In the genomic region with DNA sequence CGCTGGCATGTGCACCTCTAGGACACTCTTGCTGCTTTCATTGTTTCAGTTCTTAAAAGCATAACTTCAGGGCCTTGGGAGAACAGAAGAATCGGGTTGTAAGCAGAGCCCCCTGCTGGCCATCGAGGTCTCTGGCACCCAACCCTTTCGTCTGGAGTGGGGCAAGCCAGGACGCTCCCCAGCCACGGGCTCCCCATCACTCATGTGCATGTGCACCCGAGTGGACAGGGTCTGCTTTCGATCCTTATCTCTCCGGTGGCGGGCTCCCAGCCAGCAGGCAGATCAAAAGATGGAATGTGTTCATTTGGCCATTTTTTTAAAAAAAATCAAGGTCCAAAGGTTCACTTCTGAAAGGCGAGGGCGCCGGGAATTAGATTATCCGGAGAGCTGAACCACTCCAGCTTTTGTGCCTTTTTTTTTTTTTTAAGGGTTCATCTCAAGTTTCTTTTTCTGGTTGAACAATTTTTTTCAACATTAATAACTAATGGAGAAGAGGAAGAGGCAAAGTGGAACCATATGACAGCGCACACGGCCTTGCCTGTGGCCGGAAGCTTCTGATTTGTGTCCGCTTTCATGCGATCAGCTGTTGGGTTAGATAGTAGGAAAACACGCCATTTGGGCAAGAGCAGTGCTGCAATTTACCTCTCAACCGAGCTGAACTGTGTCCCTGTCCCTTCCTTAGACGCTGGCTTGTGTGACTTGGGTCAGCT, we compare ENCODE assay signal across 8 mouse cellular contexts. TPM values are rescaled to one million over a fixed set of nuclear protein-coding genes. Genes with fewer than 3 reads are reported as not detected.
DNase-seq lines count a peak whose midpoint lies in the region; ATAC-seq and TF ChIP-seq lines count a peak whose summit lies in the region.

No protein-coding gene starts in this region.

- no peaks in the 10 kb centered on the region for H3K9me3 ChIP-seq in liver, embryonic 12.5 days (replicated peaks)
- no peaks in the 10 kb centered on the region for H3K9me3 ChIP-seq in limb, embryonic 10.5 days (replicated peaks)
- H3K9me3 ChIP-seq in midbrain, embryonic 15.5 days, result no peaks in the 10 kb centered on the region

- H3K4me3 ChIP-seq in liver, embryonic 12.5 days, result no peak overlapping the region
- H3K4me3 ChIP-seq in limb, embryonic 10.5 days, result no peak overlapping the region
- no peak overlapping the region for H3K4me3 ChIP-seq in midbrain, embryonic 15.5 days
- no peak overlapping the region for H3K4me3 ChIP-seq in spleen, adult 2 months (ENCODE audit: extremely low read depth, insufficient read depth, insufficient read length)

- peak; percentile 68 for DNase-seq in liver
- DNase-seq in embryo, embryonic 11.5 days (ENCODE audit: low read depth, low spot score), result peak; percentile 69
- peak; percentile 82 for DNase-seq in kidney, adult 11 months
- DNase-seq in limb, embryonic 10.5 days (ENCODE audit: low spot score), result peak; percentile 89
- DNase-seq in spleen, adult 2 months (ENCODE audit: low read depth in 1 of 2, low spot score in 2 of 2), result peak; percentile 39 to 71

- no peak for TF ChIP-seq POLR2A in spleen, adult 2 months (IDR thresholded peaks at IDR 0.05; ENCODE audit: low read depth, low read length)

- peaks cover 32% of the 10 kb centered on the region for H3K4me1 ChIP-seq in liver, embryonic 12.5 days
- H3K4me1 ChIP-seq in limb, embryonic 10.5 days, result peaks cover 96% of the 10 kb centered on the region
- H3K4me1 ChIP-seq in midbrain, embryonic 15.5 days, result peaks cover 29% of the 10 kb centered on the region
- peaks cover 3% of the 10 kb centered on the region; the same call in 1 of the 2 replicates for H3K4me1 ChIP-seq in spleen, adult 2 months (ENCODE audit: control insufficient read depth, insufficient read depth, insufficient read length)

- TF ChIP-seq CTCF in spleen, adult 2 months (IDR thresholded peaks at IDR 0.05; ENCODE audit: extremely low read depth, insufficient read depth, insufficient read length, insufficient replicate concordance), result peak; percentile 81; the same call in 1 of the 2 replicates

- H3K27me3 ChIP-seq in liver, embryonic 12.5 days (replicated peaks), result no peaks in the 10 kb centered on the region
- H3K27me3 ChIP-seq in limb, embryonic 10.5 days (ENCODE audit: low read depth, poor library complexity, severe bottlenecking), result no peaks in the 10 kb centered on the region
- H3K27me3 ChIP-seq in midbrain, embryonic 15.5 days (replicated peaks), result no peaks in the 10 kb centered on the region
- no peaks in the 10 kb centered on the region for H3K27me3 ChIP-seq in spleen, adult 2 months (ENCODE audit: control insufficient read depth, insufficient read depth, low read length)

- ATAC-seq in liver, embryonic 12.5 days, result no peak; the same call in 1 of the 2 replicates
- ATAC-seq in granulocyte monocyte progenitor cell, adult 5-6 weeks (replicated peaks; ENCODE audit: poor library complexity, severe bottlenecking), result peak; percentile 83
- ATAC-seq in midbrain, embryonic 15.5 days (replicated peaks), result 0 out of 2 replicates have a peak, but pooled peaks have one; percentile 42

- H3K27ac ChIP-seq in liver, embryonic 12.5 days, result no peak overlapping the region
- H3K27ac ChIP-seq in limb, embryonic 10.5 days, result peak overlapping the region; percentile 87
- H3K27ac ChIP-seq in midbrain, embryonic 15.5 days, result no peak overlapping the region
- H3K27ac ChIP-seq in spleen, adult 2 months (ENCODE audit: insufficient read depth, low read length), result no peak overlapping the region

- H3K36me3 ChIP-seq in liver, embryonic 12.5 days, result peaks cover 32% of the 10 kb centered on the region
- H3K36me3 ChIP-seq in limb, embryonic 10.5 days, result peaks cover 20% of the 10 kb centered on the region
- no peaks in the 10 kb centered on the region for H3K36me3 ChIP-seq in midbrain, embryonic 15.5 days (replicated peaks)
- H3K36me3 ChIP-seq in spleen, adult 2 months (ENCODE audit: control insufficient read depth, insufficient read depth, low read length), result peaks cover 5% of the 10 kb centered on the region

- H3K9ac ChIP-seq in liver, embryonic 12.5 days, result no peak overlapping the region
- H3K9ac ChIP-seq in midbrain, embryonic 15.5 days, result no peak overlapping the region

- 60% methylated on average over 22 of the region's 22 CpGs for WGBS in liver, embryonic 12.5 days (ENCODE audit: insufficient replicate concordance)
- 35% methylated on average over 22 of the region's 22 CpGs for WGBS in limb, embryonic 10.5 days
- 54% methylated on average over 22 of the region's 22 CpGs for WGBS in midbrain, embryonic 15.5 days
- 56% methylated on average over 22 of the region's 22 CpGs for WGBS in spleen, adult 2 months

- no peak overlapping the region for H3K4me2 ChIP-seq in liver, embryonic 12.5 days
- H3K4me2 ChIP-seq in midbrain, embryonic 15.5 days, result no peak overlapping the region

RNA-seq across cellular contexts. Expression of a gene that starts 58.3 kb away (rescaled TPM):
- polyA plus RNA-seq in liver, embryonic 12.5 days (2016; fragmentation: Nextera tagmentation; extraction: Ambion mirVana), result 9.4 and 9.5 TPM in 2 replicates
- total RNA-seq in granulocyte monocyte progenitor cell, adult 5-6 weeks (2014; fragmentation: Nextera tagmentation), result 5.4 and 7.7 TPM in 2 replicates
- total RNA-seq in granulocyte monocyte progenitor cell, adult 5-6 weeks (2017), result 2.3 and 3.5 TPM in 2 replicates
- 14.6 and 19.7 TPM in 2 replicates for polyA plus RNA-seq in limb, embryonic 10.5 days (2016; fragmentation: Nextera tagmentation; extraction: Ambion mirVana)
- polyA plus RNA-seq in midbrain, embryonic 15.5 days (2015; fragmentation: Nextera tagmentation; extraction: Ambion mirVana), result 16.3 TPM in 2 replicates
- 48.3 and 54.1 TPM in 2 replicates for polyA plus RNA-seq in spleen, adult 2 months (2012; rRNA removed)

RNA-seq across cellular contexts. Expression of a gene that starts 58.3 kb away (rescaled TPM):
- polyA plus RNA-seq in liver, embryonic 12.5 days (2016; fragmentation: Nextera tagmentation; extraction: Ambion mirVana), result 43.4 and 44.0 TPM in 2 replicates
- 16.6 and 25.0 TPM in 2 replicates for total RNA-seq in granulocyte monocyte progenitor cell, adult 5-6 weeks (2014; fragmentation: Nextera tagmentation)
- 5.9 and 12.2 TPM in 2 replicates for total RNA-seq in granulocyte monocyte progenitor cell, adult 5-6 weeks (2017)
- polyA plus RNA-seq in limb, embryonic 10.5 days (2016; fragmentation: Nextera tagmentation; extraction: Ambion mirVana), result 115 and 133 TPM in 2 replicates
- 68.5 and 72.1 TPM in 2 replicates for polyA plus RNA-seq in midbrain, embryonic 15.5 days (2015; fragmentation: Nextera tagmentation; extraction: Ambion mirVana)
- polyA plus RNA-seq in spleen, adult 2 months (2012; rRNA removed), result 22.0 and 32.8 TPM in 2 replicates

RNA-seq across cellular contexts. Expression of a gene that starts 59.5 kb away (rescaled TPM):
- 208 and 209 TPM in 2 replicates for polyA plus RNA-seq in liver, embryonic 12.5 days (2016; fragmentation: Nextera tagmentation; extraction: Ambion mirVana)
- 374 and 389 TPM in 2 replicates for total RNA-seq in granulocyte monocyte progenitor cell, adult 5-6 weeks (2014; fragmentation: Nextera tagmentation)
- 129 and 155 TPM in 2 replicates for total RNA-seq in granulocyte monocyte progenitor cell, adult 5-6 weeks (2017)
- polyA plus RNA-seq in limb, embryonic 10.5 days (2016; fragmentation: Nextera tagmentation; extraction: Ambion mirVana), result 385 and 390 TPM in 2 replicates
- polyA plus RNA-seq in midbrain, embryonic 15.5 days (2015; fragmentation: Nextera tagmentation; extraction: Ambion mirVana), result 330 and 331 TPM in 2 replicates
- 130 and 160 TPM in 2 replicates for polyA plus RNA-seq in spleen, adult 2 months (2012; rRNA removed)
